Mouse (Mus musculus): ENCODE data around the gene Rex1bd. TPM values are rescaled to one million over a fixed set of nuclear protein-coding genes. Genes with fewer than 3 reads are reported as not detected.

Rex1bd gene
- total and polyA plus RNA-seq, 3 experiments: 148 to 327 (median 164) TPM

Other genes starting within 250 kb of the Rex1bd start
- 10 to 100 TPM; 16.0 to 21.8 TPM for gene Homer3, start 223.9 kb downstream of the Rex1bd start, total RNA-seq (2021)
- 56.8 and 68.4 TPM in 2 replicates for gene Homer3, start 223.9 kb downstream of the Rex1bd start, polyA plus RNA-seq (2012; rRNA removed)
- 10 to 100 TPM; 57.7 to 69.5 TPM for gene Ddx49, start 204.3 kb downstream of the Rex1bd start, total RNA-seq (2021)
- gene Ddx49, start 204.3 kb downstream of the Rex1bd start, polyA plus RNA-seq (2012; rRNA removed): 53.3 and 62.5 TPM in 2 replicates
- 100 to 1,000 TPM; 203 to 233 TPM for gene Cope, start 204.2 kb downstream of the Rex1bd start, total RNA-seq (2021)
- 491 and 579 TPM in 2 replicates for gene Cope, start 204.2 kb downstream of the Rex1bd start, polyA plus RNA-seq (2012; rRNA removed)
- gene Cers1, start 191.0 kb downstream of the Rex1bd start, total RNA-seq (2021): 1 to 10 TPM; 2.5 to 3.8 TPM
- gene Cers1, start 191.0 kb downstream of the Rex1bd start, polyA plus RNA-seq (2012; rRNA removed): 4.9 and 5.2 TPM in 2 replicates
- under 1 TPM in 1 of 2 experiments, not detected in 1; 0.41 TPM for gene Gdf1, start 176.9 kb downstream of the Rex1bd start, total RNA-seq (2021)
- 7.9 and 9.8 TPM in 2 replicates for gene Gdf1, start 176.9 kb downstream of the Rex1bd start, polyA plus RNA-seq (2012; rRNA removed)
- gene Upf1, start 153.5 kb downstream of the Rex1bd start, total RNA-seq (2021): 10 to 100 TPM; 60.0 to 60.5 TPM
- 45.1 and 53.3 TPM in 2 replicates for gene Upf1, start 153.5 kb downstream of the Rex1bd start, polyA plus RNA-seq (2012; rRNA removed)
- gene Comp, start 133.2 kb downstream of the Rex1bd start, total RNA-seq (2021): under 1 TPM; 0.14 to 0.35 TPM
- 0.38 and 0.44 TPM in 2 replicates for gene Comp, start 133.2 kb downstream of the Rex1bd start, polyA plus RNA-seq (2012; rRNA removed)
- gene Crtc1, start 67.2 kb downstream of the Rex1bd start, total RNA-seq (2021): 10 to 100 TPM; 20.6 to 25.0 TPM
- gene Crtc1, start 67.2 kb downstream of the Rex1bd start, polyA plus RNA-seq (2012; rRNA removed): 48.5 and 50.5 TPM in 2 replicates
- gene Klhl26, start 29.8 kb downstream of the Rex1bd start, total RNA-seq (2021): 10 to 100 TPM; 21.7 to 25.8 TPM
- 119 and 121 TPM in 2 replicates for gene Klhl26, start 29.8 kb downstream of the Rex1bd start, polyA plus RNA-seq (2012; rRNA removed)
- gene Tmem59l, start 19.4 kb downstream of the Rex1bd start, total RNA-seq (2021): 10 to 100 TPM; 16.8 to 24.3 TPM
- gene Tmem59l, start 19.4 kb downstream of the Rex1bd start, polyA plus RNA-seq (2012; rRNA removed): 42.9 and 55.8 TPM in 2 replicates
- gene Crlf1, start 13.6 kb downstream of the Rex1bd start, total RNA-seq (2021): 1 to 10 TPM in 1 of 2 experiments, under 1 TPM in 1; 0.58 to 1.4 TPM
- gene Crlf1, start 13.6 kb downstream of the Rex1bd start, polyA plus RNA-seq (2012; rRNA removed): 0.58 and 1.2 TPM in 2 replicates
- gene Uba52, start 4.0 kb upstream of the Rex1bd start, total RNA-seq (2021): 1,000 to 10,000 TPM; 1,627 to 1,685 TPM
- gene Uba52, start 4.0 kb upstream of the Rex1bd start, polyA plus RNA-seq (2012; rRNA removed): 619 and 1,322 TPM in 2 replicates
- gene Fkbp8, start 21.0 kb upstream of the Rex1bd start, total RNA-seq (2021): 100 to 1,000 TPM; 269 to 287 TPM
- 602 and 610 TPM in 2 replicates for gene Fkbp8, start 21.0 kb upstream of the Rex1bd start, polyA plus RNA-seq (2012; rRNA removed)
- 10 to 100 TPM; 75.9 to 82.8 TPM for gene Kxd1, start 21.2 kb upstream of the Rex1bd start, total RNA-seq (2021)
- gene Kxd1, start 21.2 kb upstream of the Rex1bd start, polyA plus RNA-seq (2012; rRNA removed): 83.0 and 87.3 TPM in 2 replicates
- 10 to 100 TPM; 26.1 to 29.6 TPM for gene Ell, start 32.7 kb upstream of the Rex1bd start, total RNA-seq (2021)
- 31.1 and 36.1 TPM in 2 replicates for gene Ell, start 32.7 kb upstream of the Rex1bd start, polyA plus RNA-seq (2012; rRNA removed)
- gene Isyna1, start 87.6 kb upstream of the Rex1bd start, total RNA-seq (2021): 100 to 1,000 TPM; 103 to 199 TPM
- 344 and 376 TPM in 2 replicates for gene Isyna1, start 87.6 kb upstream of the Rex1bd start, polyA plus RNA-seq (2012; rRNA removed)
- 100 to 1,000 TPM in 1 of 2 experiments, 10 to 100 TPM in 1; 76.2 to 110 TPM for gene Ssbp4, start 102.1 kb upstream of the Rex1bd start, total RNA-seq (2021)
- gene Ssbp4, start 102.1 kb upstream of the Rex1bd start, polyA plus RNA-seq (2012; rRNA removed): 476 and 593 TPM in 2 replicates
- gene Lrrc25, start 109.4 kb upstream of the Rex1bd start, total RNA-seq (2021): 1 to 10 TPM; 1.8 to 3.6 TPM
- 8.4 and 11.1 TPM in 2 replicates for gene Lrrc25, start 109.4 kb upstream of the Rex1bd start, polyA plus RNA-seq (2012; rRNA removed)
- 10 to 100 TPM in 1 of 2 experiments, 1 to 10 TPM in 1; 1.3 to 44.6 TPM for gene Gdf15, start 125.7 kb upstream of the Rex1bd start, total RNA-seq (2021)
- gene Gdf15, start 125.7 kb upstream of the Rex1bd start, polyA plus RNA-seq (2012; rRNA removed): 18.5 and 22.2 TPM in 2 replicates
- gene Pgpep1, start 153.6 kb upstream of the Rex1bd start, total RNA-seq (2021): 100 to 1,000 TPM; 115 to 127 TPM
- gene Pgpep1, start 153.6 kb upstream of the Rex1bd start, polyA plus RNA-seq (2012; rRNA removed): 115 and 117 TPM in 2 replicates
- 10 to 100 TPM; 65.2 to 88.5 TPM for gene Lsm4, start 166.5 kb upstream of the Rex1bd start, total RNA-seq (2021)
- gene Lsm4, start 166.5 kb upstream of the Rex1bd start, polyA plus RNA-seq (2012; rRNA removed): 81.3 and 112 TPM in 2 replicates
- 100 to 1,000 TPM; 214 to 246 TPM for gene Jund, start 192.2 kb upstream of the Rex1bd start, total RNA-seq (2021)
- gene Jund, start 192.2 kb upstream of the Rex1bd start, polyA plus RNA-seq (2012; rRNA removed): 1,009 and 1,256 TPM in 2 replicates
- under 1 TPM in 1 of 2 experiments, not detected in 1; 0.12 TPM for gene Iqcn, start 196.7 kb upstream of the Rex1bd start, total RNA-seq (2021)
- gene Iqcn, start 196.7 kb upstream of the Rex1bd start, polyA plus RNA-seq (2012; rRNA removed): 0.25 and 0.28 TPM in 2 replicates
- gene Gm3336, start 211.8 kb upstream of the Rex1bd start, total RNA-seq (2021): under 1 TPM in 1 of 2 experiments, not detected in 1; 0.69 TPM
- 0.51 and 0.97 TPM in 2 replicates for gene Gm3336, start 211.8 kb upstream of the Rex1bd start, polyA plus RNA-seq (2012; rRNA removed)
- gene Pde4c, start 217.0 kb upstream of the Rex1bd start, total RNA-seq (2021): 1 to 10 TPM in 1 of 2 experiments, under 1 TPM in 1; 0.76 to 1.0 TPM
- 2.9 and 3.3 TPM in 2 replicates for gene Pde4c, start 217.0 kb upstream of the Rex1bd start, polyA plus RNA-seq (2012; rRNA removed)
- 10 to 100 TPM; 49.1 to 85.5 TPM for gene Rab3a, start 247.9 kb upstream of the Rex1bd start, total RNA-seq (2021)
- gene Rab3a, start 247.9 kb upstream of the Rex1bd start, polyA plus RNA-seq (2012; rRNA removed): 141 and 152 TPM in 2 replicates